Mouse (Mus musculus) lung, embryonic 14.5 days (tissue): ENCODE data around the gene Tbc1d9b. TPM values are rescaled to one million over a fixed set of nuclear protein-coding genes. Genes with fewer than 3 reads are reported as not detected.

Source experiments
- ATAC-seq: fragments of 200-750 bp; cut with Nextera tagmentation; 2 replicates; pipeline ENCODE4 v1.8.0; 2017; ENCODE audit warnings: mild to moderate bottlenecking, moderate TSS enrichment, moderate library complexity; ENCODE audit not compliant: insufficient read depth
- DNase-seq: peaks from one replicate; pipeline ENCODE4 v3.0.0-alpha.2; 2015
- H3K27ac ChIP-seq: fragments of 300-500 bp; sonication (generic); 2 replicates; pipeline ENCODE4 v1.5.1; 2014; ENCODE audit warnings: low read depth, mild to moderate bottlenecking, moderate library complexity
- H3K27me3 ChIP-seq: fragments of 300-500 bp; sonication (generic); 2 replicates; pipeline ENCODE4 v1.6.1; 2014; ENCODE audit warnings: low read length, control low read depth; ENCODE audit not compliant: insufficient read depth
- H3K36me3 ChIP-seq: fragments of 300-500 bp; sonication (generic); 2 replicates; pipeline ENCODE4 v1.6.1; 2014; ENCODE audit warnings: control low read depth; ENCODE audit not compliant: insufficient read depth
- H3K4me1 ChIP-seq: fragments of 300-500 bp; sonication (generic); 2 replicates; pipeline ENCODE4 v1.6.1; 2014; ENCODE audit warnings: antibody characterized with exemption, control low read depth; ENCODE audit not compliant: insufficient read depth
- H3K4me2 ChIP-seq: fragments of 300-500 bp; sonication (generic); 2 replicates; pipeline ENCODE4 v1.6.1; 2014; ENCODE audit warnings: mild to moderate bottlenecking
- H3K4me3 ChIP-seq: fragments of 300-500 bp; sonication (generic); 2 replicates; pipeline ENCODE4 v1.5.1; 2014; ENCODE audit warnings: low read depth, low read length
- H3K9ac ChIP-seq: fragments of 300-500 bp; sonication (generic); 2 replicates; pipeline ENCODE4 v1.6.1; 2014
- H3K9me3 ChIP-seq: fragments of 300-500 bp; sonication (generic); 2 replicates; pipeline ENCODE4 v1.6.1; 2016; ENCODE audit warnings: low read depth, low read length, control low read depth
- CTCF ChIP-seq: IDR thresholded peaks from 2 replicates; pipeline ENCODE4 v1.5.1; 2016; ENCODE audit warnings: antibody characterized with exemption, low read depth
- WGBS: fragments of 180-500 bp; shearing (Covaris S2); extraction: QIAGEN DNeasy Blood & Tissue Kit; methylation state at CpG from one replicate; pipeline ENCODE4 v1.1.7; 2014; 5-methylcytosine and 5-hydroxymethylcytosine counted together
- polyA plus RNA-seq: library from polyadenylated mRNA; unstranded; fragments of >200 nt; fragmentation: Nextera tagmentation; extraction: Ambion mirVana; gene quantifications from 2 replicates; pipeline ENCODE4 v1.2.1, GENCODE M21; 2014

Tbc1d9b gene
- polyA plus RNA-seq, 1 experiment from 2014 or later = 45.3 TPM

- H3K9ac ChIP-seq = no peak overlapping the region
- H3K27me3 ChIP-seq = no peaks in the 10 kb centered on the region
- ATAC-seq (no peak), DNase-seq (no peak)
- no peak overlapping the region for H3K4me3 ChIP-seq
- H3K9me3 ChIP-seq = no peaks in the 10 kb centered on the region
- H3K4me2 ChIP-seq = no peak overlapping the region
- TF ChIP-seq CTCF = no peak
- H3K4me1 ChIP-seq = 0 out of 2 replicates have a peak, but pooled peaks cover 3% of the 10 kb centered on the region
- WGBS = 46% methylated on average over 10 of the region's 10 CpGs
- peaks cover 68% of the 10 kb centered on the region for H3K36me3 ChIP-seq
- H3K27ac ChIP-seq = no peak overlapping the region
Measured at GRCm38 (mm10) chr11:50138206-50138822, 7.1 kb downstream of the Tbc1d9b start.

DNA sequence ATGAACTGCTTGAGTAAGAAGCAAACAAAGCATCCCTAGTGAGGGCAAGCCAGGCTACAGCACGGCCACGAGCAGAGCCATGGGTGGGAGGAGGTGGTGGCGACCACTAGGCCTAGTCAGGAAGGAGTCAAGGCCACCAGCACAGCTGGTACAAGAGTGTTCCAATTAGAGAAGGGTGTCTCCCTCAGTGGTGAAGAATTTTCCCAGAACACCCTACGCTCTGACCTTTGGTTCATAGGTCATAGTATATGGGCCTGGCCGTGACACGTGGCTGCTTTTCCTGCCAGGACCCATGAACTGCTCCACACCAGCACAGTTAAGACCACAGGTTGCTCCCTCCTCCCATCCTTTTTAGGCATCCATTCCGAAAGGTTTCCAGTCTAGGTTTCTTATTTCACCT, 8.4 kb downstream of the Tbc1d9b start:
- ATAC-seq (no peak), DNase-seq (no peak)
- Histone ChIP-seq H3K9ac (no peak overlapping the region), H3K4me1 (no peaks in the 10 kb centered on the region), H3K27me3 (no peaks in the 10 kb centered on the region), H3K27ac (no peak overlapping the region), H3K9me3 (no peaks in the 10 kb centered on the region), H3K36me3 (peaks cover 77% of the 10 kb centered on the region), H3K4me2 (no peak overlapping the region), H3K4me3 (no peak overlapping the region)
- no peak for TF ChIP-seq CTCF
- 76% methylated on average over 7 of the region's 7 CpGs for WGBS

- no peak overlapping the region for H3K27ac ChIP-seq
- WGBS = 81% methylated on average over 3 of the region's 3 CpGs
Measured at GRCm38 (mm10) chr11:50145529-50145928, 14.3 kb downstream of the Tbc1d9b start.

GRCm38 (mm10) chr11:50146121-50146520, 14.9 kb downstream of the Tbc1d9b start:
- no peak for ATAC-seq
- H3K27me3 ChIP-seq = no peaks in the 10 kb centered on the region
- H3K4me3 ChIP-seq = no peak overlapping the region
- H3K27ac ChIP-seq = no peak overlapping the region
- H3K9me3 ChIP-seq = no peaks in the 10 kb centered on the region
- no peak overlapping the region for H3K9ac ChIP-seq
- 93% methylated on average over 13 of the region's 13 CpGs for WGBS
- TF ChIP-seq CTCF = no peak
- DNase-seq = no peak
- no peak overlapping the region for H3K4me2 ChIP-seq
- peaks cover 88% of the 10 kb centered on the region for H3K36me3 ChIP-seq
- H3K4me1 ChIP-seq = no peaks in the 10 kb centered on the region

More at GRCm38 (mm10) chr11:50145529-50145928, 14.3 kb downstream of the Tbc1d9b start:
- Histone ChIP-seq H3K27me3 (no peaks in the 10 kb centered on the region), H3K36me3 (peaks cover 87% of the 10 kb centered on the region), H3K4me2 (no peak overlapping the region), H3K9me3 (no peaks in the 10 kb centered on the region), H3K4me1 (no peaks in the 10 kb centered on the region), H3K4me3 (no peak overlapping the region), H3K9ac (no peak overlapping the region)
- ATAC-seq (no peak), DNase-seq (no peak)
- no peak for TF ChIP-seq CTCF

GRCm38 (mm10) chr11:50147267-50147957, 16.2 kb downstream of the Tbc1d9b start:
- WGBS = 68% methylated on average over 9 of the region's 9 CpGs
- no peak overlapping the region for H3K4me3 ChIP-seq
- no peaks in the 10 kb centered on the region for H3K27me3 ChIP-seq
- peaks cover 88% of the 10 kb centered on the region for H3K36me3 ChIP-seq
- no peak overlapping the region for H3K27ac ChIP-seq
- H3K9ac ChIP-seq = no peak overlapping the region
- no peak overlapping the region for H3K4me2 ChIP-seq
- no peaks in the 10 kb centered on the region for H3K4me1 ChIP-seq
- DNase-seq (no peak), ATAC-seq (no peak)
- no peak for TF ChIP-seq CTCF
- H3K9me3 ChIP-seq = no peaks in the 10 kb centered on the region

- DNase-seq (no peak), ATAC-seq (no peak)
- Histone ChIP-seq H3K9ac (no peak overlapping the region), H3K4me3 (no peak overlapping the region), H3K9me3 (no peaks in the 10 kb centered on the region), H3K4me2 (no peak overlapping the region), H3K27ac (no peak overlapping the region), H3K27me3 (no peaks in the 10 kb centered on the region), H3K36me3 (peaks cover 88% of the 10 kb centered on the region), H3K4me1 (no peaks in the 10 kb centered on the region)
- no peak for TF ChIP-seq CTCF
- 90% methylated on average over 11 of the region's 11 CpGs for WGBS
Measured at GRCm38 (mm10) chr11:50147958-50148476, 16.8 kb downstream of the Tbc1d9b start.

DNA sequence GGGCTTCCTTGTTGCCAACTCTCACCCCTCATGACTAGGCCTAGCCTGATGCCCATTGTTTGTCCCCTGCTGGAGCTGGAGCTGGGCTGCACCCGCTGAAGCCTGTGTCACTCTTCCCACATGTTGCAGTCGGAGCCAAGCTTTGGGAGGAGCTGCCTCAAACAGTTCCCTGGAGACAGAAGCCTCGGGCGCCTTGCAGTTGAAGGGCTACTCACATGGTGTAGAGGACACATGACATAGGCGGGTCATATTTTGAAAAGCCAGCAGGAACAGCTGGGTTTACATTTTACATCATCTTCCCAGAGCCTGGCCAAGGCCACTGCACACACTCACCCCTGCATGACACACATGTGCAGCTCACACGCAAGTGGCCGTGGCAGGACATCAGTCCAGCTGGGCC, 18.0 kb downstream of the Tbc1d9b start:
- WGBS = 79% methylated on average over 7 of the region's 7 CpGs
- no peak for TF ChIP-seq CTCF
- Histone ChIP-seq H3K4me1 (no peaks in the 10 kb centered on the region), H3K27me3 (no peaks in the 10 kb centered on the region), H3K36me3 (peaks cover 90% of the 10 kb centered on the region), H3K27ac (no peak overlapping the region), H3K9ac (no peak overlapping the region), H3K9me3 (no peaks in the 10 kb centered on the region), H3K4me3 (no peak overlapping the region), H3K4me2 (no peak overlapping the region)
- DNase-seq (no peak), ATAC-seq (no peak)
